Mouse (Mus musculus) neural tube, postnatal 0 days (tissue): ENCODE results near the gene Ski. TPM values are rescaled to one million over a fixed set of nuclear protein-coding genes. Genes with fewer than 3 reads are reported as not detected.

ENCODE experiments used
- polyA plus RNA-seq: library from polyadenylated mRNA; unstranded; fragments of >200 nt; fragmentation: Nextera tagmentation; extraction: Ambion mirVana; gene quantifications from 2 replicates; pipeline ENCODE4 v1.2.1, GENCODE M21; 2015

The Ski gene
- polyA plus RNA-seq: 11.4 and 12.1 TPM in 2 replicates

GRCm38 (mm10) chr4:155222552-155222840, at the start of gene Ski:
Ski (minus strand) TSS chr4:155222592.

GRCm38 (mm10) chr4:155249648-155250351, 27.4 kb upstream of the Ski start, which contains the start of gene Faap20:
Faap20 (plus strand) TSS chr4:155249802.

Other genes with a start within 250 kb of the Ski start
- 12.6 and 15.3 TPM in 2 replicates for gene Plch2, start 165.8 kb downstream of the Ski start, polyA plus RNA-seq
- gene Pex10, start 155.6 kb downstream of the Ski start, polyA plus RNA-seq: 16.2 and 19.1 TPM in 2 replicates
- 128 and 140 TPM in 2 replicates for gene Rer1, start 136.2 kb downstream of the Ski start, polyA plus RNA-seq
- gene Morn1, start 136.0 kb downstream of the Ski start, polyA plus RNA-seq: 6.7 and 7.2 TPM in 2 replicates
- 63.2 and 64.3 TPM in 2 replicates for gene Faap20, start 27.2 kb upstream of the Ski start, polyA plus RNA-seq
- 88.3 and 99.5 TPM in 2 replicates for gene Prkcz, start 138.8 kb upstream of the Ski start, polyA plus RNA-seq
- 0.23 and 0.33 TPM in 2 replicates for gene Gabrd, start 175.5 kb upstream of the Ski start, polyA plus RNA-seq
- 5.1 and 5.9 TPM in 2 replicates for gene Cfap74, start 186.6 kb upstream of the Ski start, polyA plus RNA-seq
- gene Tmem52, start 246.5 kb upstream of the Ski start, polyA plus RNA-seq: 0.45 and 1.1 TPM in 2 replicates